Mouse (Mus musculus): Measurements from ENCODE around the gene Vax2. TPM values are rescaled to one million over a fixed set of nuclear protein-coding genes. Genes with fewer than 3 reads are reported as not detected.

The Vax2 gene
- total RNA-seq (2023): not detected

DNA sequence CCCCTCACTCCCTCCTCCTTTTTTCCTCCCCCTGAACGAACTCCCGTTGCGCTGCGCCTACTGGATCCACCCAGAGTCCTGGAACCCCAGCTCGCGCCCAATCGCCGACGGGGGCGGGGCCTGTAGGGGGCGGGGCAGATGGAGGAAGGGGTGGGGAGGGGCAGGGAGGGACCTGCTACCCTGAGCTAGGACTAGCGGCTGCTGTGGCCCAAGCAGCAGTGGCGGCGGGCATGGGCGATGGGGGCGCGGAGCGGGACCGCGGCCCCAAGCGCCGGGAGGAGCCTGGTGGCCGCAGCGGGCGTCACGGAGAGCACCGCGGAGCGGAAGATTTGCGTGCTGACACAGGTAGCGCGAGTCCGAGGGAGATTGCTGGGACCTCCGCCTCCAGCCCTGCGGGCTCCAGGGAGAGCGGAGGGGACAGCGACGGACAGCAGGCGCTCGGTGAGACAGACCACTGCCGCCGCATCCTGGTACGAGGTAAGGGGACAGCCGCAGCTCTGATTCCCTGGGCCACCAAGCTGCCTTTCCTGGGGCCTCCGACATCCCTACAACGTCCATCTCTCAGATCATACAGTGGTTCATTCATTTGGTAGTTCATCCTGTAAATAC lies at the start of gene Vax2:
Gene Vax2 (plus strand): TSS at position 198 of the 609 bp plus-strand sequence.

DNA sequence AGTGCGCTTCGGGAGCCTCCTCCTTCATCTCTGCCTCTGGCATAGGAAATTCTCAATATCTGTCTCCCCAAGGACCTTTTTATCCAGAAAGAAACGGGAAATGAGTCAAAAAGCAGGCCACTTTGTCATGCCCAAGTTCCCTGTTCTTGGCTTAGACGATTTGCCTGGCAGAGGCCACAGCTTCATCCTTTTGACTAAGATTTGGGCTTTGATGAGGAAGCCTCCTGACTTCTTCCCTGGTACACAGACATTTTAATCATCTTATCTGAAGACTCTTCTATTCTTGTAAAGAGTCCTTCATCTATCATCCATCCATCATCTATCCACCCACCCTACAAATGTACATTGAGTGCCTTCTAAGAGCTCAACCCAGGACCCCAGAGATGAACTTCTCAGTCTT lies 33.3 kb upstream of the Vax2 start, which contains the start of gene Cd207:
Gene Cd207 (minus strand): TSS at position 101 of the 400 bp plus-strand sequence.

DNA sequence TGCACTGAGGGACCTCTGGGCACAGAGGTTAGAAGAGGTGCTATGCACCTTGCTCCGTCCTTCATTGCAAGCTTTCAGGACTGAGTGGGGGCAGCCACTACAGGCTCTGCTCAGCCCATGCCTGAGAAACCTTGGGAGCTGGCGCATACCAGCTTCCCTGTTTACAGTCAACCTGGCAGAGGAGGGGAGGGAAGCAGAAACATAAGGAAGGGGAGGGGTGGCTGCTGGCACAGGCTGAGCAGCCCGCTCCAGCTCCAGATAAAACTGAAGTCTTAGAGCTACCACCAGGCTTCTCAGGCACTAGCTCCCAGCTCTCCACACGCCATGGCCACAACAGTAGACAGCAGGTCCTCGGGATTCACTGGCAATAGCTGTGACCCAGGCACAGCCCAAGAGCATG lies 31.7 kb downstream of the Vax2 start, which contains the start of gene Atp6v1b1:
Gene Atp6v1b1 (plus strand): TSS at position 230 of the 400 bp plus-strand sequence.

DNA sequence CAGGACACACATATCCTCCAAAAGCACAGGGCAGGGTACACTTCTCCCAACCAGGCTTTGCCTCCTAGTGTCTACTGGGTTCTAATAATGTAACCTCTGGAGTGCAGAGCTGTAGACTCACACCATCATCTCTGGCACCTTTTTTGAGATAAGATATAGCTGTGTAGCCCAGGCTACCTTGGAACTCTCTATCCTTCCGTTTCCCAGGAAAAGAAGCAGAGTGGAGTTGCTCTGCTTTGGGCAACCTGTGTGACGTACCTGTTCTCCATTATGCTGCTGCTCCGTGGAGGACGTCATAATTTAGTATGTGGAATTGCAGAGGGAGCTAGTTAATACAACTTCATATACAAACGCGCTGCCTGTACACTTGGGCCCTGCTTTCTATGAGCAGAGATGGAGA lies 51.3 kb downstream of the Vax2 start, which contains the start of gene Ankrd53:
Gene Ankrd53 (plus strand): TSS at position 301 of the 400 bp plus-strand sequence.

DNA sequence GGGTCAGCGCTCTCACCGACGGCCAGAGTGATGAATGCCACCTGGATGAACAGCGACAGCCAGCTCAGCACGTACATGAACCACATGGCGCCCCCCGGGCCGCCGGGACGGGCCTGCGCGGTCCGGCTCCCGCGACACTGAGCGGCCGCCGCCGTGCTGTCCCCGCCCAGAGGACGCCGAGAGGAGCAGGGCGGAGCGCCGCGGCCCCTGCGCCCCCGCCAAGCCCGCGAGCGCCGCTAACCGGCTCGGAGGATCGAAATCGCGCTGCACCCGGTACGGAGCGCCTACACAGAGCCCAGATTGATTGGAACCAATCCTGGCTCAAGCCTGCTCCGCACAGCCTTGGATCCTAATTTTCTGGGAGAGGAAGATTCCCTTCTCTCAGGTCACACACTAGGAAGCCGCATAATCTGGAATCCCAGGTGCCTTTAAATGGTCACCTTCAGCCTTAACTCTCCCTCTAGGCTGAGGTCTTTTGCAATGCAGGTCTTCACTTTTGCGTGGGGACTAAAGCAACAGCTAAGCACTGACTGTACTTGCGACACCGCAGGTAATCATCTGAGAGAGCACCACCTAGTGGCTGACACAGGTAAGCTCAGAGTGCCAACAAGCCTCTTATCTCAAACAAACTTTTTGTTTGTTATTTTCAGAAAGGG lies 64.7 kb downstream of the Vax2 start, which contains the start of gene Tex261:
Gene Tex261 (minus strand): TSS at position 176 of the 656 bp plus-strand sequence.

Other genes with a start within 250 kb of the Vax2 start
- gene Dguok, start 204.3 kb upstream of the Vax2 start, total RNA-seq (2023): 52.4 TPM
- gene Actg2, start 175.0 kb upstream of the Vax2 start, total RNA-seq (2023): not detected
- gene Stambp, start 138.5 kb upstream of the Vax2 start, total RNA-seq (2023): 20.4 TPM
- gene Clec4f, start 55.1 kb upstream of the Vax2 start, total RNA-seq (2023): not detected
- gene Cd207, start 33.4 kb upstream of the Vax2 start, total RNA-seq (2023): 0.50 TPM
- not detected for gene Atp6v1b1, start 31.7 kb downstream of the Vax2 start, total RNA-seq (2023)
- not detected for gene Ankrd53, start 51.4 kb downstream of the Vax2 start, total RNA-seq (2023)
- 62.1 TPM for gene Tex261, start 64.5 kb downstream of the Vax2 start, total RNA-seq (2023)
- gene Nagk, start 83.7 kb downstream of the Vax2 start, total RNA-seq (2023): 10.9 TPM
- gene Paip2b, start 120.5 kb downstream of the Vax2 start, total RNA-seq (2023): 67.6 TPM
- 170 TPM for gene Zfp638, start 155.8 kb downstream of the Vax2 start, total RNA-seq (2023)